Mouse (Mus musculus) forebrain, embryonic 16.5 days (tissue): ENCODE results near the gene Drg1. TPM values are rescaled to one million over a fixed set of nuclear protein-coding genes. Genes with fewer than 3 reads are reported as not detected.

Experiments used
- ATAC-seq: fragments of 200-750 bp; cut with Nextera tagmentation; 2 replicates; pipeline ENCODE4 v1.8.0; 2017; ENCODE audit warnings: mild to moderate bottlenecking, moderate library complexity
- H3K27ac ChIP-seq: fragments of 300-500 bp; sonication (generic); 2 replicates; pipeline ENCODE4 v1.5.1; 2014; ENCODE audit warnings: low read length, control low read depth
- H3K27me3 ChIP-seq: fragments of 300-500 bp; sonication (generic); replicated peaks from 2 replicates; pipeline ENCODE4 v1.6.1; 2014; ENCODE audit warnings: low read length; ENCODE audit not compliant: control insufficient read depth, insufficient read depth
- H3K36me3 ChIP-seq: fragments of 300-500 bp; sonication (generic); 2 replicates; pipeline ENCODE4 v1.6.1; 2014; ENCODE audit not compliant: control insufficient read depth, insufficient read depth
- H3K4me1 ChIP-seq: fragments of 300-500 bp; sonication (generic); replicated peaks from 2 replicates; pipeline ENCODE4 v1.6.1; 2014; ENCODE audit warnings: low read length; ENCODE audit not compliant: control insufficient read depth, insufficient read depth
- H3K4me2 ChIP-seq: fragments of 300-500 bp; sonication (generic); 2 replicates; pipeline ENCODE4 v1.6.1; 2014; ENCODE audit warnings: mild to moderate bottlenecking, low read length, control low read depth
- H3K4me3 ChIP-seq: fragments of 300-500 bp; sonication (generic); replicated peaks from 2 replicates; pipeline ENCODE4 v1.5.1; 2014; ENCODE audit warnings: mild to moderate bottlenecking, low read length, control low read depth
- H3K9ac ChIP-seq: fragments of 300-500 bp; sonication (generic); replicated peaks from 2 replicates; pipeline ENCODE4 v1.6.1; 2014; ENCODE audit warnings: low read depth, low read length, control low read depth
- H3K9me3 ChIP-seq: fragments of 300-500 bp; sonication (generic); 2 replicates; pipeline ENCODE4 v1.6.1; 2016; ENCODE audit warnings: low read length; ENCODE audit not compliant: control insufficient read depth
- WGBS: fragments of 180-500 bp; shearing (Covaris S2); extraction: QIAGEN DNeasy Blood & Tissue Kit; methylation state at CpG from one replicate; pipeline ENCODE4 v1.1.7; 2014; 5-methylcytosine and 5-hydroxymethylcytosine counted together
- polyA plus RNA-seq: library from polyadenylated mRNA; unstranded; fragments of >200 nt; fragmentation: Nextera tagmentation; extraction: Ambion mirVana; gene quantifications from 2 replicates; pipeline ENCODE4 v1.2.1, GENCODE M21; 2015

Gene Drg1
- 252 and 276 TPM in 2 replicates for polyA plus RNA-seq

GRCm38 (mm10) chr11:3266079-3266685 lies at the start of gene Drg1:
Gene Drg1, minus strand, starts transcription at chr11:3266415.
- peak within 1 kb of the TSS; percentile 93 for H3K27ac ChIP-seq
- H3K4me1 ChIP-seq = peaks cover 28% of the 10 kb centered on the region
- H3K9me3 ChIP-seq = no peaks in the 10 kb centered on the region
- H3K9ac ChIP-seq = peak within 1 kb of the TSS; percentile 97
- WGBS = under 1% methylated on average over 67 of the region's 72 CpGs
- ATAC-seq = peak; percentile 99
- H3K36me3 ChIP-seq = peaks cover 11% of the 10 kb centered on the region
- H3K4me2 ChIP-seq = peak within 1 kb of the TSS; percentile 65
- H3K4me3 ChIP-seq = peak within 1 kb of the TSS; percentile 82
- H3K27me3 ChIP-seq = no peaks in the 10 kb centered on the region

- no peaks in the 10 kb centered on the region for H3K9me3 ChIP-seq
- WGBS = 17% methylated on average over 2 of the region's 2 CpGs
- no peak overlapping the region for H3K4me2 ChIP-seq
- H3K36me3 ChIP-seq = peaks cover 17% of the 10 kb centered on the region
- ATAC-seq = peak; percentile 73
- no peak overlapping the region for H3K4me3 ChIP-seq
- H3K9ac ChIP-seq = no peak overlapping the region
- H3K27me3 ChIP-seq = no peaks in the 10 kb centered on the region
- no peak overlapping the region for H3K27ac ChIP-seq
- no peaks in the 10 kb centered on the region for H3K4me1 ChIP-seq
Observed at GRCm38 (mm10) chr11:3314148-3314547, 47.9 kb upstream of the Drg1 start.

GRCm38 (mm10) chr11:3313294-3313693 lies 47.1 kb upstream of the Drg1 start:
- Histone ChIP-seq H3K9ac (no peak overlapping the region), H3K36me3 (peaks cover 25% of the 10 kb centered on the region)
- WGBS = 81% methylated on average over 1 of the region's 1 CpGs

GRCm38 (mm10) chr11:3311586-3312347 lies 45.6 kb upstream of the Drg1 start:
- H3K9me3 ChIP-seq = no peaks in the 10 kb centered on the region
- ATAC-seq = no peak
- H3K4me3 ChIP-seq = no peak overlapping the region
- H3K4me2 ChIP-seq = no peak overlapping the region
- no peak overlapping the region for H3K9ac ChIP-seq
- H3K27me3 ChIP-seq = no peaks in the 10 kb centered on the region
- H3K4me1 ChIP-seq = no peaks in the 10 kb centered on the region
- H3K36me3 ChIP-seq = peaks cover 37% of the 10 kb centered on the region
- 87% methylated on average over 9 of the region's 10 CpGs for whole genome bisulfite sequencing
- H3K27ac ChIP-seq = no peak overlapping the region

More at GRCm38 (mm10) chr11:3313294-3313693, 47.1 kb upstream of the Drg1 start:
- Histone ChIP-seq H3K4me1 (no peaks in the 10 kb centered on the region), H3K27ac (no peak overlapping the region), H3K4me2 (no peak overlapping the region), H3K27me3 (no peaks in the 10 kb centered on the region), H3K4me3 (no peak overlapping the region), H3K9me3 (no peaks in the 10 kb centered on the region)
- no peak for ATAC-seq

- Histone ChIP-seq H3K27ac (no peak overlapping the region), H3K4me3 (no peak overlapping the region), H3K36me3 (peaks cover 40% of the 10 kb centered on the region), H3K4me2 (no peak overlapping the region), H3K9me3 (no peaks in the 10 kb centered on the region), H3K9ac (no peak overlapping the region), H3K27me3 (no peaks in the 10 kb centered on the region), H3K4me1 (no peaks in the 10 kb centered on the region)
- no peak for ATAC-seq
- 95% methylated on average over 10 of the region's 10 CpGs for WGBS
Observed at GRCm38 (mm10) chr11:3310789-3311585, 44.8 kb upstream of the Drg1 start.

- H3K9ac ChIP-seq = no peak overlapping the region
- H3K4me3 ChIP-seq = no peak overlapping the region
- H3K36me3 ChIP-seq = peaks cover 48% of the 10 kb centered on the region
- no peak overlapping the region for H3K27ac ChIP-seq
- H3K9me3 ChIP-seq = no peaks in the 10 kb centered on the region
- no peaks in the 10 kb centered on the region for H3K27me3 ChIP-seq
- no peak for ATAC-seq
- 93% methylated on average over 4 of the region's 4 CpGs for WGBS
- H3K4me2 ChIP-seq = no peak overlapping the region
- H3K4me1 ChIP-seq = no peaks in the 10 kb centered on the region
Observed at GRCm38 (mm10) chr11:3309884-3310283, 43.7 kb upstream of the Drg1 start.

GRCm38 (mm10) chr11:3307875-3308274 lies 41.7 kb upstream of the Drg1 start:
- Histone ChIP-seq H3K9me3 (no peaks in the 10 kb centered on the region), H3K27ac (no peak overlapping the region), H3K4me1 (no peaks in the 10 kb centered on the region), H3K36me3 (peaks cover 51% of the 10 kb centered on the region), H3K4me2 (no peak overlapping the region), H3K9ac (no peak overlapping the region), H3K27me3 (no peaks in the 10 kb centered on the region), H3K4me3 (no peak overlapping the region)
- 95% methylated on average over 3 of the region's 3 CpGs for WGBS
- no peak for ATAC-seq

- Histone ChIP-seq H3K4me2 (no peak overlapping the region), H3K27ac (no peak overlapping the region), H3K9ac (no peak overlapping the region), H3K36me3 (peaks cover 56% of the 10 kb centered on the region), H3K9me3 (no peaks in the 10 kb centered on the region), H3K4me1 (no peaks in the 10 kb centered on the region), H3K27me3 (no peaks in the 10 kb centered on the region), H3K4me3 (no peak overlapping the region)
- no peak for ATAC-seq
- 93% methylated on average over 4 of the region's 4 CpGs for WGBS
Observed at GRCm38 (mm10) chr11:3305821-3306220, 39.6 kb upstream of the Drg1 start.

GRCm38 (mm10) chr11:3302792-3303191 lies 36.6 kb upstream of the Drg1 start:
- Histone ChIP-seq H3K9ac (no peak overlapping the region), H3K27me3 (no peaks in the 10 kb centered on the region), H3K36me3 (peaks cover 54% of the 10 kb centered on the region), H3K27ac (no peak overlapping the region), H3K4me3 (no peak overlapping the region), H3K9me3 (no peaks in the 10 kb centered on the region), H3K4me2 (no peak overlapping the region), H3K4me1 (no peaks in the 10 kb centered on the region; the same call in 1 of the 2 replicates)
- ATAC-seq = no peak
- WGBS = 79% methylated on average over 4 of the region's 4 CpGs
